Mouse (Mus musculus): ENCODE results near the gene Nipsnap1.

The Nipsnap1 gene

GRCm38 (mm10) chr11:4873755-4874475, at the start of gene Nipsnap1:
Gene Nipsnap1, plus strand, starts transcription at chr11:4873951.
- DNase-seq: peak; percentile 91 to 93

DNA sequence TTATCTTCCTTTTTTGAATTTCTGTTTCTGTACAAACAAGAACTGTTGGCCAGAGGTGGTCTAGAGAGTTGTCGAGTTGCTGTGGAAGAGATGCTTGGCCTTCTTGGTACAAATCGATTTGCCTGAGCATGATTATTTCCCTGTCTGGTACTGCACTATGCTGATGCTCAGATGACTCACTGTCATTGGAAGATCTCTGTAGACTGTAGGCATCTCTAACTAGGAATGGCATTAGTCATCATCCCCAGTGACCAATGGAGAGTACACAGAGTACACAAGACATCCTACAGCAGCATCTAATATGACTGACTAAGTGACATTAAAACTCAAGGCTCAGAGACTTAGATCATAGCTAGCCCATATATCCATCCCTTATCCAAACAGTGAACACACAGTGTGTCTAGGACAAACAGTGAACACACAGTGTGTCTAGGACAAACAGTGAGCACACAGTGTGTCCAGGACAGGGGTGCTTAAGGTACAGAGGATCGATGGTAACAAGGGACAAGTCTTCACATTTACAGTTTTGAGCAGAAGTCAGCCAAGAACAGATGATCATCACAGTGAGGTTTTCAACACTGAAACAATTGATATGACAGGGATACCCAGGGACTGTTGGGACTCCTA, 47.5 kb upstream of the Nipsnap1 start:
- DNase-seq: no peak

DNA sequence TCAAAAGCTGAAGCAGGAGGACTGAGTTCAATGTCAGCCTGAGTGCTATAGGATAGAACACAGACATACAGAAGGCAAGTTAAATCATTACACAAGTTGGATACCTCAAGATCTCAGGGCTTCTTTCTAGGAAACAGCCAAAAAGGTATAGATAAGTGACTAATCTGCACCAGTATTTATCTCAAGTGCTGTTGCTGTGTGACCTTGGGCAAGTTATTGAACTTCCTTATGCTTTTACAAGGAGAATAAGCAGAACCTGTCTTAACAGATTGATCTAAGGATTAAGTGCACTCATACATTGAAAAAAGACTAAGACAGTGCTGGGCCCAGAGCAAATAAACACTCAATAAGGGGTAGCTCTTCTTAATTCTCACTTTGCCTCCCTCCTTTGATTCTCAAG, 46.4 kb upstream of the Nipsnap1 start:
- no peak for DNase-seq

DNA sequence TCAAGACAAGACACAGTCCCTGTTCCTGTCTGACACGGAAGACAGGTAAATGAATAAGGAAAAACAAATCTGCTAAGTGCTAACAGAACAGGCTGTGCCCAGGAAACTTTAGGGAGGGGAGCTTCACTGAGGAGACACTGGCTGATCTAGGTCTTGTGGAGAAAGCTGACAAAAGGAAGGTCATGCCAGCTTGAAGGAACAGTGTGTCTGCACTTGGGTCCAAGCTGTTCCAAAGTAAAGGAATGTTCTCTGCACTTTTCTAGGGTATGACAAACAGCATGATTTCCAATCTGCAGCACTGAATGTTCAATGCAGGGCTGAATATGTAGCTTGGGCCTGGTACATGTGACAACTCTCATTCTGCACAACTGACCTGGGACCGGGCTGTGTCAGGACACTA, 45.8 kb upstream of the Nipsnap1 start:
- DNase-seq: no peak

- DNase-seq: no peak
Observed at GRCm38 (mm10) chr11:4831066-4831465, 42.7 kb upstream of the Nipsnap1 start.

DNA sequence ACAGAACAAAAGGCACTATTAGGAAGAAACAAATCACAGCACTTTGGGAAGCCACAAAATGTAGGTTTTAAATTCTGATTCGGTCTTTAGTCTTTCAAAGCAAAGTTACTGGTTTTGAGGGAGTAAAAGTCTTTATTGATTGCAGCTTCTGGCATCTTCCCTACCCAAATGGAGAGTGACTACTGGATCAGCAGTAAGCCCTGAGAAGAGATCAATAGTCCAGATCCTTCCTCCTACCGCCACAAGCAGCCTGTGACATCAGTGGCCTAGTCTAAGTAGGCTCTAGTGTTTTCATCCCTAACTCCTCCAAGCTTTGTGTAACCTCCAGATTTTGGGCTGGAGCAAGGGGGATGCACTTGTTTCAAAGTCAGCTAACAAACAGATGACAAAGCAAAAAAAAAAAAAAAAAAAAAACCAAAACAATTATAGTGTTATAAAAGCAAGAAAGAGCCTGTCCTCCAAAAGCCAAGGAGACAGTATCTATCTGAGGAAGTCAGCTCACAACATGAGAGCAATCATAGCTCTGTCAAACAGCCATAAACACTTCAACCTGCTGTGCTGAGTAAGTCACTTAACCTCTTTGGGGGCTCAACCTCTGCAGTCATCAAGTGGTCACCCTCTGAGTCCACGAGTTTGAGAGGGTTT, 40.3 kb upstream of the Nipsnap1 start:
- no peak for DNase-seq

GRCm38 (mm10) chr11:4835436-4835835, 38.3 kb upstream of the Nipsnap1 start:
- no peak for DNase-seq

DNA sequence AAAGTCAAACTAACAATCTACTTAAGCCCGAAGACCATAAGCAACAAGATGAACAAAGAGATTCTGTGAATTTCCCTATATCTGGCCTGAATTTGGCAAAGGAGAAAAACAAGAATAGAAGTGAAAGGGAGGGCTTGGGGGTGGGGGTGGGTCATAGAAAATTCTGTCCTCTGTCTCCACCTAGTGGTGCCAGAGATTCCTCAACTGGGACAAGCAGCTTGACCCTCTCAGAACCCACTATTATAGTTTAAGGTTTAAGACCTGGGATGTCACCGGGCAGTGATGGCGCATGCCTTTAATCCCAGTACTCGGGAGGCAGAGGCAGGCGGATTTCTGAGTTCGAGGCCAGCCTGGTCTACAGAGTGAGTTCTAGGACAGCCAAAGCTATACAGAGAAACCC, 37.0 kb upstream of the Nipsnap1 start:
- DNase-seq: peak; percentile 52 to 55

DNA sequence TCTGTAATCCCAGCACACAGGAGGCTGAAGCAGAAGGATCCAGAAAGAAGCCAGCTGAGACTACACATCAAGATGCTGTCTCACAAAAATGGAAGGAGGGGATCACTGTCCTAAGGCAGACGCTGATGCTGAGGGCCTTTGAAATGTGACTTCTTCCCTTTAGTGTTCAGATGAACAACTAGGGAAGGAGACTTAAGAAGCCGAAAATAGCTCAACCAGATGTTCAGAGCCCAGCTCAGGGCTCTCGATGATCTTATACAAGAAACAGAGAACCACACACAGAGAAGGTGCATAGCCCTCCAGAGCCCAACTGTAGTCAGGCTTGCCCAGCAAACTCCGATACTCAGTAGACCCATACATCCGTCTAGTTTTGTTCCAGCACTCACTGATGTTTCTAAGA, 36.4 kb upstream of the Nipsnap1 start:
- no peak for DNase-seq

DNA sequence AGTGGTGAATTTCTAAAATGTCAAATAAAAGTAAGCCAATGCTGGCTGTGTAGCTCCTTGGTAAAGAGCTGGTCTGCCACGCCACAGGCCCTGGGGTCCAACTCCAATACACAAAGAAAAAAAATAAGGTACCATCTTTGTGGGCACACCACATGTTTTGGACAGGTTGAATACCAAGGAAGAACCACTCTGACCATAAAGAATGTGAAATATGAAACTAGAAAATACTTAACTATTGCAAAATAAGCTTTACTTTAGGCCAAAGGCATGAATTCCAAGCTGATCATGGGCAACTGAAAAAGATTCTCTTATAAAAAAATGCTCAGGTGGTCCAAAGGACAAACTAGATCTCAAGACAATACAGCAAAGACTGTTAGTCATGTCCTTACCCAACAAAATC, 35.5 kb upstream of the Nipsnap1 start:
- DNase-seq: no peak

DNA sequence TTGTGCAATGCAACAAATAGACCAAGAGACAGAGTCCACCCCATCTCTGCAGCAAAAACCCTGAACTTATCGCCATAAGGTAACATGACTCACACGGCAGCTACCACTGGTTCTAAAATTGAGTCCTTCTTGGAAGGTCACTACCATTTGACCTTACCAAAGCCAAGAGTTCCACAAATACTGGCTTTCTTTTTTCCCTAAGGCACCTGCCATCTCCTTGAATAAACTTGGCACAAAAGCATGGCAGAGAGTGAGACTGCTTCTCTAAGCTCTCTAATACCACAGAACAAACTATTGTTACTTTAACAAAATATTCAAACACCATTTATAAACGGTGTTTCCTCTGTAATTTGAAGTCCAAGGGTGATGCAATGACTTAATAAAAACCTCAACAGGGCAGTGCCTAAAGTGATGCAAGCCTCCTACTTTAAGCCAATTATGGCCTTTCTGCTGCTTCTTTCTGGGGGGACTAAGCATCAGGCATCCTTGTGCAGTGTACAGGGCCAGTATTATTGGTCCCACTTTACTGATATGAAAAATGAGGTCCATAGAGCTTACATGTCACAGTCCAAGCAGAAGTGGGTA, 32.7 kb upstream of the Nipsnap1 start:
- no peak for DNase-seq

GRCm38 (mm10) chr11:4848483-4849248, 25.1 kb upstream of the Nipsnap1 start:
- DNase-seq: peak; percentile 59 to 64

GRCm38 (mm10) chr11:4849258-4849943, 24.4 kb upstream of the Nipsnap1 start, which contains the start of gene Nf2:
Gene Nf2, minus strand, starts transcription at chr11:4849536.
- peak; percentile 87 to 90 for DNase-seq

- DNase-seq: no peak
Observed at GRCm38 (mm10) chr11:4850404-4850803, 23.3 kb upstream of the Nipsnap1 start.

DNA sequence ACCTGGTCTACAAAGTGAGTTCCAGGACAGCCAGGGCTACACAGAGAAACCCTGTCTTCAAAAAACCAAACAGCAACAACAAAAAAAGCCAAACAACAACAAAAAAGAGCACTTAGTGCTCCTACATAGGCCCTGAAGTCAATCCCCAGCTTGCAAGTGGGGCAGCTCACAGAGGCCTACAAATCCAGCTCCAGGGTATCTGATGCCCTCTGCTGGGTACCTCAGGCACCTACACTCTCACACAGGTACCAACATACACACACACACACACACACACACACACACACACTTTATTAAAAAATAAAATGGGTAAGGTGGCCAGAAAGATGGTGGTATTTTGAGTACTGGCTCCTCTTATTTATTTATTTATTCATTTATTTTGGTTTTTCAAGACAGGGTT, 20.7 kb upstream of the Nipsnap1 start:
- peak in 1 of 2 experiments; percentile 8 for DNase-seq

GRCm38 (mm10) chr11:4854181-4854580, 19.6 kb upstream of the Nipsnap1 start:
- no peak for DNase-seq

DNA sequence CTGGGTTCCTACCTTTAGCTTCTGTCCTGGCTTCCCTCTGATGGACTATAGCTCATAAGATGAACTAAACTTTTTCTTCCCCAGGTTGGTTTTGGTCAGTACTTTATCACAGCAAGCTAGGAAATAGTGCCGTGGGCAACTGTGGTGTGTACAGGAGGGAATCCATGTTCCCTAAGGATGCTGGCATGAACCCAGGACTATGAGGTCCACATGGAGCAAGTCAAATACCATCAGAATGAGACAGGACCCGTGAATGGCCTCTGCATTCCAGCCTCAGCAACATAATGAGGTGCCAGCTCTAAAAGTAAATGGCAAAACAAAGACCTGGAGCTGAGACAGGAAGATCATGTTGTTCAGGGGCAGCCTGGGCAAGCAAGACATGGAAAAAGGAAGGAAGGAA, 15.3 kb upstream of the Nipsnap1 start:
- DNase-seq: no peak

- DNase-seq: no peak
Observed at GRCm38 (mm10) chr11:4860986-4861385, 12.8 kb upstream of the Nipsnap1 start.

- DNase-seq: no peak
Observed at GRCm38 (mm10) chr11:4861816-4862604, 11.7 kb upstream of the Nipsnap1 start.

DNA sequence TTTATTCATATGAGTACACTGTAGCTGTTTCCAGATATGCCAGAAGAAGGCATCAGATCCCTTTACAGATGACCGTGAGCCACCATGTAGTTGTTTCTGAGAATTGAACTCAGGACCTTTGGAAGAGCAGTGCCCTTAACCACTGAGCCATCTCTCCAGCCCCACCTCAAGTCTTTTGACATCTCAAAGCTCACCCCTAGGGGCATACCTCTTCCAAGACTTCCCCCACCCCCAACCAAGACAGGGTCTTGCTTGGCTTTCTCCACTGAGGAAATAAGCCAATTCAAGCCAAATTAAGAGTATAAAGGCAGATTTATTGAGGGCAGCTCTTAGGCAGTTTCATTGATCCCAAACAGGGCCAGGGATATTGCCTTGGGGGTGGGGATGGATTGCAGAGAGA, 11.0 kb upstream of the Nipsnap1 start:
- no peak for DNase-seq

DNA sequence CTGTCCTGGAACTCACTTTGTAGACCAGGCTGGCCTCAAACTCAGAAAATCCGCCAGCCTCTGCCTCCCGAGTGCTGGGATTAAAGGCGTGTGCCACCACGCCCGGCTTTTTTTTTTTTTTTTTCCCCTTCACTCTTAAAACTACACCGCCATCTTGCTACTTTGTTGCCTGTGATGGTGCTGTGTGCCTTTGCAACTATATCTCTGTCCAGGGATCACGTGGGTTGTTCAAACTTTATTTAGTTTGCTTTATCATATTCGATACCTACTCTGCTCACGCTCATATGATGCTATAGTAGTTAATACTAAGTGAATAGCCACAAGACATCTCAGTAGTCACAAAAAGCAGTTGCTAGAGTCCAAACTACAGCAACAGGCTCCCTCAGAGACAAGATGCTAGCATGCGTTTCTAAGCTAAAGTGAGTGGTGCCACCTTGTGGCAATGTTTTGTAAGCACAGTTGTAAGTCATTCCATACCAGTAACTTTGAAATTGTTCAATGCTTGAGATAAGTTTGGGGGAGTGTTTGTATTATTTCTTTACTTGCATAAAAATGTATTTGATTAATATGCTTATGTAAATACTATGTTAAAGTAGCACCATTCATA, 8.0 kb upstream of the Nipsnap1 start:
- DNase-seq: peak; percentile 74 to 77

All from B cell, adult 2 months (primary cell).